Mouse (Mus musculus): ENCODE measurements around the gene Gopc. TPM values are rescaled to one million over a fixed set of nuclear protein-coding genes. Genes with fewer than 3 reads are reported as not detected.
"Not testable (repeated sequence)": the region's sequence is repeated elsewhere in the genome, so short reads cannot be mapped to it uniquely, and the experiment has no call there.

Gopc gene
- polyA plus RNA-seq, 1 experiment from 2014 or later, result 26.5 TPM

GRCm38 (mm10) chr10:52383022-52383421 is 1.1 kb upstream of the Gopc start:
- Histone ChIP-seq H3K27ac (peak overlapping the region; percentile 97; the same call in 1 of the 2 replicates), H3K4me2 (peak overlapping the region; percentile 63), H3K36me3 (replicated peaks) (no peaks in the 10 kb centered on the region), H3K9me3 (no peaks in the 10 kb centered on the region), H3K4me1 (peaks cover 22% of the 10 kb centered on the region), H3K9ac (no peak overlapping the region), H3K27me3 (replicated peaks) (no peaks in the 10 kb centered on the region), H3K4me3 (peak overlapping the region; percentile 96)
- no peak for ATAC-seq (replicated peaks)
- WGBS, result 83% methylated on average over 6 of the region's 6 CpGs

- no peaks in the 10 kb centered on the region for H3K9me3 ChIP-seq
- peak overlapping the region; percentile 96 for H3K9ac ChIP-seq
- H3K27me3 ChIP-seq (replicated peaks), result no peaks in the 10 kb centered on the region
- WGBS, result under 1% methylated on average over 19 of the region's 19 CpGs
- H3K4me1 ChIP-seq, result peaks cover 24% of the 10 kb centered on the region
- peak overlapping the region; percentile 96 for H3K4me3 ChIP-seq
- ATAC-seq (replicated peaks), result peak; percentile 73
- peak overlapping the region; percentile 97 for H3K27ac ChIP-seq
- no peaks in the 10 kb centered on the region for H3K36me3 ChIP-seq (replicated peaks)
- peak overlapping the region; percentile 61 for H3K4me2 ChIP-seq
Measured at GRCm38 (mm10) chr10:52381321-52381801, 563 bp downstream of the Gopc start.

GRCm38 (mm10) chr10:52377813-52378212 is 4.1 kb downstream of the Gopc start:
- H3K4me3 ChIP-seq, result no peak overlapping the region
- H3K4me1 ChIP-seq, result peaks cover 23% of the 10 kb centered on the region
- H3K36me3 ChIP-seq (replicated peaks), result no peaks in the 10 kb centered on the region
- no peaks in the 10 kb centered on the region for H3K9me3 ChIP-seq
- WGBS, result 92% methylated on average over 2 of the region's 2 CpGs
- no peak overlapping the region for H3K27ac ChIP-seq
- no peak overlapping the region for H3K4me2 ChIP-seq
- no peak overlapping the region for H3K9ac ChIP-seq
- no peak for ATAC-seq (replicated peaks)
- no peaks in the 10 kb centered on the region for H3K27me3 ChIP-seq (replicated peaks)

GRCm38 (mm10) chr10:52376422-52376821 is 5.5 kb downstream of the Gopc start:
- no peaks in the 10 kb centered on the region for H3K9me3 ChIP-seq
- H3K4me2 ChIP-seq, result no peak overlapping the region
- H3K4me1 ChIP-seq, result peaks cover 20% of the 10 kb centered on the region
- no peaks in the 10 kb centered on the region for H3K36me3 ChIP-seq (replicated peaks)
- no peak overlapping the region for H3K27ac ChIP-seq
- no peak for ATAC-seq (replicated peaks)
- no peak overlapping the region for H3K4me3 ChIP-seq
- H3K9ac ChIP-seq, result no peak overlapping the region
- no peaks in the 10 kb centered on the region for H3K27me3 ChIP-seq (replicated peaks)
- 92% methylated on average over 2 of the region's 2 CpGs for WGBS

GRCm38 (mm10) chr10:52374651-52375050 is 7.3 kb downstream of the Gopc start:
- Histone ChIP-seq H3K9ac (no peak overlapping the region), H3K4me3 (no peak overlapping the region), H3K4me2 (no peak overlapping the region), H3K27me3 (replicated peaks) (no peaks in the 10 kb centered on the region), H3K9me3 (no peaks in the 10 kb centered on the region), H3K27ac (no peak overlapping the region), H3K4me1 (peaks cover 19% of the 10 kb centered on the region), H3K36me3 (replicated peaks) (no peaks in the 10 kb centered on the region)
- ATAC-seq (replicated peaks), result no peak

GRCm38 (mm10) chr10:52373834-52374233 is 8.1 kb downstream of the Gopc start:
- Histone ChIP-seq H3K4me3 (no peak overlapping the region), H3K4me2 (no peak overlapping the region), H3K9me3 (no peaks in the 10 kb centered on the region), H3K27ac (no peak overlapping the region), H3K4me1 (peaks cover 12% of the 10 kb centered on the region), H3K27me3 (replicated peaks) (no peaks in the 10 kb centered on the region), H3K9ac (no peak overlapping the region), H3K36me3 (replicated peaks) (no peaks in the 10 kb centered on the region)
- WGBS, result 72% methylated on average over 4 of the region's 4 CpGs
- no peak for ATAC-seq (replicated peaks)

- WGBS, result 91% methylated on average over 4 of the region's 4 CpGs
- H3K27ac ChIP-seq, result no peak overlapping the region
- no peaks in the 10 kb centered on the region for H3K4me1 ChIP-seq
Measured at GRCm38 (mm10) chr10:52368376-52368775, 13.5 kb downstream of the Gopc start.

GRCm38 (mm10) chr10:52360862-52361609 is 20.9 kb downstream of the Gopc start:
- 88% methylated on average over 9 of the region's 9 CpGs for WGBS
- Histone ChIP-seq H3K9me3 (no peaks in the 10 kb centered on the region), H3K4me3 (no peak overlapping the region), H3K4me1 (no peaks in the 10 kb centered on the region), H3K27ac (no peak overlapping the region), H3K9ac (no peak overlapping the region), H3K4me2 (no peak overlapping the region), H3K27me3 (replicated peaks) (no peaks in the 10 kb centered on the region), H3K36me3 (replicated peaks) (no peaks in the 10 kb centered on the region)
- ATAC-seq (replicated peaks), result no peak

More at GRCm38 (mm10) chr10:52368376-52368775, 13.5 kb downstream of the Gopc start:
- Histone ChIP-seq H3K4me3 (no peak overlapping the region), H3K27me3 (replicated peaks) (no peaks in the 10 kb centered on the region), H3K9ac (no peak overlapping the region), H3K4me2 (no peak overlapping the region), H3K36me3 (replicated peaks) (no peaks in the 10 kb centered on the region), H3K9me3 (no peaks in the 10 kb centered on the region)
- ATAC-seq (replicated peaks), result no peak

- Histone ChIP-seq H3K4me2 (no peak overlapping the region), H3K4me3 (no peak overlapping the region), H3K9me3 (no peaks in the 10 kb centered on the region), H3K36me3 (replicated peaks) (no peaks in the 10 kb centered on the region), H3K27me3 (replicated peaks) (no peaks in the 10 kb centered on the region), H3K9ac (no peak overlapping the region), H3K27ac (no peak overlapping the region), H3K4me1 (no peaks in the 10 kb centered on the region)
- ATAC-seq (replicated peaks), result no peak
- over 99% methylated on average over 4 of the region's 4 CpGs for WGBS
Measured at GRCm38 (mm10) chr10:52360241-52360735, 21.6 kb downstream of the Gopc start.

- Histone ChIP-seq H3K4me1 (no peaks in the 10 kb centered on the region), H3K36me3 (replicated peaks) (no peaks in the 10 kb centered on the region; the same call in 1 of the 2 replicates), H3K27ac (no peak within 1 kb of the TSS), H3K4me2 (no peak within 1 kb of the TSS), H3K4me3 (no peak within 1 kb of the TSS), H3K9ac (no peak within 1 kb of the TSS), H3K9me3 (no peaks in the 10 kb centered on the region), H3K27me3 (replicated peaks) (no peaks in the 10 kb centered on the region)
- WGBS, result 93% methylated on average over 2 of the region's 2 CpGs
- no peak for ATAC-seq (replicated peaks)
Measured at GRCm38 (mm10) chr10:52358467-52358866, 23.5 kb downstream of the Gopc start, which contains the start of gene Gm26741. Gene Gm26741 (plus strand): TSS chr10:52358767.

GRCm38 (mm10) chr10:52353184-52353583 is 28.7 kb downstream of the Gopc start:
- Histone ChIP-seq H3K27me3 (replicated peaks) (no peaks in the 10 kb centered on the region), H3K27ac (no peak overlapping the region), H3K4me2 (no peak overlapping the region), H3K9me3 (no peaks in the 10 kb centered on the region), H3K4me3 (no peak overlapping the region), H3K9ac (no peak overlapping the region), H3K4me1 (no peaks in the 10 kb centered on the region), H3K36me3 (replicated peaks) (peaks cover 23% of the 10 kb centered on the region)
- ATAC-seq (replicated peaks), result no peak
- WGBS, result 74% methylated on average over 9 of the region's 9 CpGs

GRCm38 (mm10) chr10:52343324-52343723 is 38.6 kb downstream of the Gopc start:
- WGBS, result 91% methylated on average over 4 of the region's 4 CpGs
- not testable (repeated sequence) for H3K9ac ChIP-seq; H3K27me3 ChIP-seq (replicated peaks); H3K4me3 ChIP-seq; ATAC-seq (replicated peaks); H3K4me2 ChIP-seq; H3K27ac ChIP-seq; H3K4me1 ChIP-seq; H3K9me3 ChIP-seq
- H3K36me3 ChIP-seq (replicated peaks), result peaks cover 49% of the 10 kb centered on the region

- WGBS, result 0% methylated on average over 1 of the region's 1 CpGs
- Histone ChIP-seq H3K4me3 (no peak overlapping the region), H3K4me2 (no peak overlapping the region), H3K9me3 (no peaks in the 10 kb centered on the region), H3K4me1 (no peaks in the 10 kb centered on the region), H3K36me3 (replicated peaks) (peaks cover 5% of the 10 kb centered on the region; the same call in 1 of the 2 replicates), H3K9ac (no peak overlapping the region), H3K27ac (no peak overlapping the region), H3K27me3 (replicated peaks) (no peaks in the 10 kb centered on the region)
- peak; percentile 55; the same call in 1 of the 2 replicates for ATAC-seq (replicated peaks)
Measured at GRCm38 (mm10) chr10:52331007-52331406, 50.9 kb downstream of the Gopc start.

All from midbrain, embryonic 15.5 days (tissue).